Mouse (Mus musculus): ENCODE data around the gene Ubr2.

- peak; percentile 81 for TF ChIP-seq CTCF (IDR thresholded peaks at IDR 0.05; ENCODE audit: borderline replicate concordance, insufficient read depth, low read length)
- TF ChIP-seq POLR2A (IDR thresholded peaks at IDR 0.05; ENCODE audit: low read depth, low read length) = no peak
Measured at GRCm38 (mm10) chr17:47038844-47039803, 28.8 kb upstream of the Ubr2 start.

All from embryonic fibroblast, embryonic 13.5 days (primary cell).